Mouse (Mus musculus) forelimb bud, embryonic 11.5 days (tissue): ENCODE results near the gene Supt3.

ENCODE experiments used
- DNase-seq: peaks from one replicate; pipeline ENCODE4 v3.0.0-alpha.2; 2012; ENCODE audit warnings: low read depth, low spot score

Gene Supt3

GRCm38 (mm10) chr17:44776738-44777270 lies at the start of gene Supt3:
Gene Supt3 (plus strand): TSS chr17:44777152.
- DNase-seq: peak; percentile 97

- DNase-seq: no peak
These were observed 49.3 kb upstream of the Supt3 start for GRCm38 (mm10) chr17:44727675-44728074.

- DNase-seq: no peak
These were observed 48.5 kb upstream of the Supt3 start for GRCm38 (mm10) chr17:44728464-44728863.

- DNase-seq: no peak
These were observed 43.2 kb upstream of the Supt3 start for GRCm38 (mm10) chr17:44733544-44734310.

- DNase-seq: peak; percentile 20
These were observed 42.3 kb upstream of the Supt3 start for GRCm38 (mm10) chr17:44734501-44735222.

- DNase-seq: peak; percentile 27
These were observed 41.5 kb upstream of the Supt3 start for GRCm38 (mm10) chr17:44735223-44735990.

GRCm38 (mm10) chr17:44735991-44736561 lies 40.9 kb upstream of the Supt3 start:
- DNase-seq: peak; percentile 59

- peak; percentile 30 for DNase-seq
These were observed 39.5 kb upstream of the Supt3 start for GRCm38 (mm10) chr17:44737275-44738120.

- no peak for DNase-seq
These were observed 38.8 kb upstream of the Supt3 start for GRCm38 (mm10) chr17:44738121-44738637.

GRCm38 (mm10) chr17:44742246-44742645 lies 34.7 kb upstream of the Supt3 start:
- no peak for DNase-seq

GRCm38 (mm10) chr17:44743780-44744179 lies 33.2 kb upstream of the Supt3 start:
- no peak for DNase-seq

GRCm38 (mm10) chr17:44745378-44745777 lies 31.6 kb upstream of the Supt3 start:
- DNase-seq: no peak

GRCm38 (mm10) chr17:44766318-44766717 lies 10.6 kb upstream of the Supt3 start:
- no peak for DNase-seq

- no peak for DNase-seq
These were observed 10.0 kb upstream of the Supt3 start for GRCm38 (mm10) chr17:44766975-44767374.

GRCm38 (mm10) chr17:44767375-44767774 lies 9.6 kb upstream of the Supt3 start:
- DNase-seq: no peak

- DNase-seq: peak; percentile 70
These were observed 8.4 kb upstream of the Supt3 start for GRCm38 (mm10) chr17:44768522-44768921.

- no peak for DNase-seq
These were observed 6.1 kb upstream of the Supt3 start for GRCm38 (mm10) chr17:44770871-44771270.

GRCm38 (mm10) chr17:44772576-44772975 lies 4.4 kb upstream of the Supt3 start:
- no peak for DNase-seq

- DNase-seq: peak; percentile 47
These were observed 419 bp downstream of the Supt3 start for GRCm38 (mm10) chr17:44777337-44777804.

- DNase-seq: no peak
These were observed 1.2 kb downstream of the Supt3 start for GRCm38 (mm10) chr17:44778141-44778540.
